Mouse (Mus musculus): ENCODE results near the gene Slc29a1.

GRCm38 (mm10) chr17:45539664-45540063, 59.7 kb downstream of the Slc29a1 start:
- TF ChIP-seq POLR2A (IDR thresholded peaks at IDR 0.05; ENCODE audit: borderline replicate concordance, control insufficient read depth, low read depth, low read length) (no peak), CTCF (IDR thresholded peaks at IDR 0.05; ENCODE audit: control insufficient read depth, insufficient read depth, low read length) (no peak)

Data from bone marrow, adult 2 months (tissue).